Mouse (Mus musculus) thymus, postnatal 36 days (tissue): ENCODE measurements at regions not wholly inside any gene's neighbourhood (a gene's known extent, or its start where the extent isn't known, plus 50 kb on each side); places are given as distances from the start of the nearest gene placed in this dataset.

Experiments used
- DNase-seq, 2 experiments: peaks; one replicate each; pipeline ENCODE4 v3.0.0; 2022; ENCODE audit warnings: mixed read lengths in 2 of 2

DNA sequence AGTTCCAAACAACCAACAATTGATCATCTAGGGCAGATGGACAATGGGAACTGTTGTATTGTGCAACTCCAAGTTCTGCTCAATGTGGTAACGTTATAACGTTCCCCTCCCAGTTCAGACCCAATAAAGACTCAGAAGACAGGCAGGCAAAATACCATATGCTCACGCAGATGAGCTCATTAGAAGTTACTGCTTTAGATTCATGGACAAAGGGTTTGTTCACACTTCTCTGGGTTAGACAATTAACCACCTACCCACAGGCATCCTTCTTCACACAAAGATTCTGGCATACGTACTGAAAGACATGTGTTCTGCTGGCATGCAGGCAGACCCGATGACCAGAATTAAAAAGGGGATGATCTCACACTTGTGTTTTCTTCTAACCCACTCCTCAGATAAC lies 130.0 kb downstream of the Polr2m start:
- DNase-seq, result no peak
